Mouse (Mus musculus) mature B cell (primary cell): ENCODE measurements around the gene Ccdc102a.

Experiments
- in situ Hi-C: fragments of 300-500 bp; cut with MboI; formaldehyde crosslinking; loops from 2 replicates; pipeline ENCODE4 v1.14.3; 2019

The Ccdc102a gene

DNA sequence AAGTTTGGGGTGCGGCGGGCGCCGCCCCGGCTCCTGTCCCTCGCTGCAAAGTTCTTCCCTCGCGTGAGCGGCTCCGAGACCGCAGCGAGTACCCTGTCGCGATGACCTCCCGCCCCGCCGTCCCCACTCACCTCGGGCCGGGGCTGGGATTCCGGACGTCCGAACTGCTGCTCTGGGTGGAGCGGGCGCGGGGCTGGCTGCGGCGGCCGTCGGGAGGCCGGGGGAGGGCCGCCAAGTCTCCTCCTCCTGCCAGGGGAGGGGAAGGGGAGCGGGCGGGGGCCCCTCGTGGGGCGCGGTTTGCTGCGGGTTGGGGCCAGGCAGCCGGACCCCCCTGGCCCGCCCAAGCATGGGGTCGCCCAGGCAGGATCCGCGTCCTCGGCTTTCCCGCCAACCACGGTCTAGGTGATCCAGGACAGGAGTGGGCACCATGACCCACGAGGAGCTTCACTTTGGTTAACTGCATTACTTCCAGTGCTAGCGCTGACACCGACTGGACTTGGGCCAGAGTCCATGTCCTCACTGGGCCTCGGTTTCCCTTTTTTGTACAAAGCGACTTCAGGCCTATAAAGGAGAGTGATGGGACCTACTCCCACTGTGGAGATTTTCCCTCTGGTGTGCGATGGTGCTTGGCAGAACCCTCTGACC lies at the start of gene Ccdc102a:
TSS of gene Ccdc102a (minus strand) at position 248 of the 645 bp plus-strand sequence.
- in situ Hi-C loops, result no loop called here

- in situ Hi-C loops, result no loop called here
These were observed 49.7 kb upstream of the Ccdc102a start for GRCm38 (mm10) chr8:94967554-94967953.

DNA sequence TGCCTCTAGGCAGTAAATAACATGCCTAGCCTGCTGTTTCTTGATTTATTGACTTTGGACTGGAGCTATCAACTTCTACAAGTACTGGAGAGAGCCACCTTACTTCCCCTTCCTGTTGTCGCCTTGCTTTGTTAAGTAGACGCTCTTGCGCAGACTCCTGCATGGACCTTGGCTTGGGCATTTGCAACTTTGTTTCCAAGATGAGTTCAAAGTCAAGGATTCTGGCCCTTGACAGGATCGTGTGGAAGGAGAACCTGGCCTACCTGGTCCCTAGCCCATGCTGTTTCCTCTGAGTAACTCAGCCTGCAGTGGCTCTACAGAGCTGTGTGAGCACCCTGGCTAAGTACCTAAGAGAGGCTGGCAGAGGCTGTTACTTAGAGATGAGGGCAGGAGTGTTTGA lies 49.2 kb upstream of the Ccdc102a start:
- in situ Hi-C loops, result no loop called here

DNA sequence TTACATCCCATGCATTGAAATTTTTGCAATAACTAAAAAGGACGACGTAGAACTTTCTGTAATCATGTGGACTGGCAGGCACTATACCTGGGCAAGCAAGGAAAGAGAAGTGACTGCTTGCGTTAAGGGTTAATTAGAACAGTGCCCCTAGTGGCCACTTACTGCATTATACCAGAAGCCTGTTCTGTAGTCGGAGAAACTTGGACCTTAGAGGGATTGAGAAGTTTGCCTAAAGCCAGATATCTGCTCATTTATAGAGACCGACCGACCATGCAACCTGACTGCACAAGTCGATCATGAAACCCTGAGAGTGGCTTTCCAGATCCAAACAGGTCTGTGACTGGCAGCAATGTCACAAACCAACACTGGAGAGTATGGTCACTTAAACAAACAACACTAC lies 48.7 kb upstream of the Ccdc102a start:
- in situ Hi-C loops, result no loop called here

- in situ Hi-C loops, result no loop called here
These were observed 46.9 kb upstream of the Ccdc102a start for GRCm38 (mm10) chr8:94964828-94965227.

DNA sequence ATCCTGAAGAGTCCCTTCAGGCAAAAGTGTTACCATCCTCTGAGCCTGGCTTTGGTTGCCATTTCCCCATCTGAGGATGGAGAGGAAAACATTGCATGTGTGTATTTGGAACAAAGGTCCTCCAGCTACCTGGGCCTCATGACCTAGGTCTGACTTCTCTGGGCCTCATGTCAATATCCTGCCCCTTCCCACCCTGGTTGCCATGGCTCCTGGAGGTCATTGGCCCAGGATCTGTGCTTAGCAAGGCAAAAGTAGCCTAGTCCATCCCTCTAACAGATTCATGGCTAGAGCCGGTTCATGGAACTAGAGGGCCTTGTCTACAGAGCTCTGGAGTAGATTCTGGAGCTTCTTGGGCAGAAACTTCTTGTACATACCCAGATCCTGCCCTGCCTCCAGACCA lies 44.3 kb upstream of the Ccdc102a start:
- in situ Hi-C loops, result no loop called here

GRCm38 (mm10) chr8:94956078-94956574 lies 38.2 kb upstream of the Ccdc102a start:
- in situ Hi-C loops, result no loop called here

- in situ Hi-C loops, result loop anchor here (5.0 kb wide), 1 partner anchor 47 kb away; no protein-coding TSS in a partner anchor
These were observed 37.2 kb upstream of the Ccdc102a start for GRCm38 (mm10) chr8:94954921-94955758.

DNA sequence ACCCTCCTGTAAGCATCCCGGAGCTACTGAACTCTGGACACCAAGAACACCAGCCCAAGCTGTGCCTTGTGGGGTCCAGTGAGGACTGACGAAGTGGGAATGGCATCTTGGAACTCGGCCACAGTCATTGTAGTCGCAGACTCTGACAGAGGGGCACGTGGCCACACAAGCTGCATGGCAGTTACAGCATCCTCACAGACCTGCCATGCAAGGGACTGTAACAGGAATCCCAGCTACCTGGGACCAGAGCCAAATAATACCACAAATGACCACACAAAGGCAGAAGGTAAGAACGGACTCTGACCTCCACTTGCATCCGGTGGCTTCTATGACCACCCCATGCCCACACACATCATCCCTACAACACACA lies 36.5 kb upstream of the Ccdc102a start:
- in situ Hi-C loops, result loop anchor here (5.0 kb wide), 1 partner anchor 48 kb away; no protein-coding TSS in a partner anchor

DNA sequence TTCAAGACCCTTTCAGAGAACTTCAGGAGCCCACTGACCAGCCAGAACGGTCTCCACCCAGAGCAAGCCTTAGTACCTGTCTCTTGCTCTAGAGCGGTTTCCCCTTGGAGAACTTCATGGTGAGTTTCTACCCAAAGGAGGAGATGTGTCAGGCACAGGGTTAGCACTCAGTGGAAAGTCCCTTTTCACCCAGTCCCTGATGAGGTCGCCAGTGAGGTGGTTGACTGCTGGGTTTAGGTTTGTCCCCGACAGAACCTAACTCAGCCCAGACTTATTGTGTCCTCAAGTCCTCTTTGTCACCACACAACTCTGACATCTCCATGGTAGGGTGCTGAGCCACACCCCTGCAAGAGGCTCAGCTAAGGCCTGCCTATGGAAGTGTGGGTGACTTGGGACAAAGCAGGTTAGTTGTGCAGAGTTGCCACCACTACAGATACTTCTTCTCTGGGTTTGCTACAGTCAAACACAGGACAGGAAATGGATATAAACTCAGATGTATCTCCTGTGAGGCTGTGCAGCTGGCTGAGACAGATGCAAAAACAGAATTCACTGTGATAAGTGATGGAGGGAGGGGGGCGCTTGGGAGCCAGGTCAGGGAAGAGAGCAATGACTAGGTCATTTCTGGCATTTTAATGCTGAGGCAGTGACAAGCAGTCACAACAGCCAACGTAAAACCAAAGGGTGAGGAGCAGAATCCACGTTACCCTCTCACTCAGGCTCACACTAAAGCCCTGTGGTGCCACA lies 35.9 kb upstream of the Ccdc102a start:
- in situ Hi-C loops, result loop anchor here (5.0 kb wide), 1 partner anchor 49 kb away; no protein-coding TSS in a partner anchor

DNA sequence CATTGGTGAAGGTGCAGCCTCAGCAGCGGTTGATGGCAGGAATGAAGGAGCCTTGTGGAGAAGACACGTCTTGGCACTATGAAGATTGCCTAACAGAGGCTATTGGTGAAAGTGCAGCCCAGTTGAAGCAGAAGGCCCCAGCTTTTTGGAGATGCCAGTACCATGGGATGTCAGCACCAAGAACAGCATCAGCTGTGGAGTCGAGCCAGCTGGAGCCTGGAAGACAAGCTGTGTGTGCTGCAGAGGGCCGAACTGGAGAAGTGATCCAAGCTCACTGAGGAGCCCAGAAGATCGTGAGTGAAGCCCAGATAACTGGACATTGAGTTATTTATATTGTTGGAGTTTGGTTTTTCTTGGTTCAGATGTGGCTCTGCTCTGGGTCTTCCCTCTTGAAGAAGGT lies 34.2 kb upstream of the Ccdc102a start:
- in situ Hi-C loops, result loop anchor here (5.0 kb wide), 1 partner anchor 50 kb away; no protein-coding TSS in a partner anchor

GRCm38 (mm10) chr8:94950458-94950857 lies 32.6 kb upstream of the Ccdc102a start:
- in situ Hi-C loops, result loop anchor here (5.0 kb wide), 1 partner anchor 52 kb away; no protein-coding TSS in a partner anchor

DNA sequence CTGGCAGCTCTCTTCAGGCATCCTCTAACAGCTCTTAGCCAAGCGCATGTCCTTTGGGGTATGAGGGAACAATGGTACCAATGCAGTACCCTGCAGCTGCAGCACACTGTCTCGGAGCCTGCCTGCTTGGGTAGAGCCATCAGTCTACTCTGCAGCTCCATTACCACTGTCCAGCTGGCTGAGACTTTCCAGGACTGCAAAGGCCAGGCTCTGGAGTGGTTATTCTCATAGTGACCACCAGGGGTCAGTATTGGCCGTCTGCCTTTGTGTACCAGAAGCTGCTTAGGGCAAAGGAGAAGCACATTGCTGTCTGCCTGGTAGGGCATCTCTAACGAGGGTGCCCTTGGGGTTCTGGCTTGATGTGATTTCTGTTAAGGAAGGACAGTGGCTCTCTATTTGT lies 32.1 kb upstream of the Ccdc102a start:
- in situ Hi-C loops, result loop anchor here (5.0 kb wide), 1 partner anchor 52 kb away; no protein-coding TSS in a partner anchor

DNA sequence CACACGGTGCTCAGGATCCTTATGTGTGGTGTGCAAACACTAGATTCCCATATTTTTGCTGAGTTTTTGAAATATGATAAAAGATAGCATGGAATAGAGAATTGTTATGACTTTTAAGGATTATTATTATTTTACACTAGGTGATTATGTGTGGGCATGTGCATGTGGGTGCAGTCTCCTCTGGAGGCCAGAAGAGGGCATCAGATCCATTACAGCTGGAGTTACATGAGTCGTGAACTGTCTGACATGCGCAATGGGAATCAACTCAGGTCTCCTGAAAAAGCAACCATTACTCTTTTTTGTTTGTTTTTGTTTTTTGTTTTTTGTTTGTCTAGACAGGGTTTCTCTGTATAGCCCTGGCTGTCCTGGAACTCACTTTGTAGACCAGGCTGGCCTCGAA lies 31.1 kb upstream of the Ccdc102a start:
- in situ Hi-C loops, result loop anchor here (25.0 kb wide), 1 partner anchor 263 kb away; the partner anchor contains the start of gene Kifc3

DNA sequence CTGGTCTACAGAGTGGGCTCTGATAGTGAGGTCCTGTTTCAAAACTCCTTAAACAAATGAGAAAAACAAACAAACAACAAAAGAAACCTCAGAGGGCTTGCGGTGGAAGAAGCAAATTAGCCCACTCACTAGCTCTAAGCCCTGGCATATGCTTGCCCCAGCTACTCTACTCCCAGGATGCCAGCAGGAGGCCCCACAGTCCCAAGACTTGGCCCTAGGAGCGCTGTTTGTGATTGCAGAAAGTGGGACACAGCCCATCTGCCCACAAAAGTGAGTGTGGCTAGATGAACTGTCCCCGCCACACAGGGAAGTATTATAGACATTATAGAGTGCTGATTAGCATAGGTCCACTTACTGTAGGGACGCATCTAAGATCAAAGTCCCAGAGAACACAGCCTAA lies 30.5 kb upstream of the Ccdc102a start:
- in situ Hi-C loops, result loop anchor here (25.0 kb wide), 1 partner anchor 264 kb away; the partner anchor contains the start of gene Kifc3

DNA sequence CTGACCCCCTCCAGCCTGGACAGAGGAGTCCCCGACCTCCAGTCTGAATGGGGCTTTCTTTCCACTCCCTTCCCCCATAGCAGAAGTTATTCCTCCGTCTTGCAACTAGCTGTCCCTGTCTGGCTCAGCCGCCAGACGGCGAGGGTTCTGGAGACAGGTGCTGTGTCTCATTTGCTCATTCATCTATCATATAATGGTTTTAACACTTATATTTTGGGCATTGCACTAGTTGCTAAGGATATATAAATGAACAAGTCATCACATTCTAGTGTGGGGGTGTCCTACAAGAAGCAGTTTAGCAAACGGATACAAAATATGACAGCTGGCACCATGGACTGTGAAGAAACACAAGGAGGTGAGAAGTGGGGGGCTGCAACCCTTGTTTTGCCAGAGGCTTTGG lies 27.3 kb upstream of the Ccdc102a start:
- in situ Hi-C loops, result loop anchor here (25.0 kb wide), 1 partner anchor 267 kb away; the partner anchor contains the start of gene Kifc3

- in situ Hi-C loops, result loop anchor here (25.0 kb wide), 1 partner anchor 270 kb away; the partner anchor contains the start of gene Kifc3
These were observed 24.7 kb upstream of the Ccdc102a start for GRCm38 (mm10) chr8:94942566-94942965.

DNA sequence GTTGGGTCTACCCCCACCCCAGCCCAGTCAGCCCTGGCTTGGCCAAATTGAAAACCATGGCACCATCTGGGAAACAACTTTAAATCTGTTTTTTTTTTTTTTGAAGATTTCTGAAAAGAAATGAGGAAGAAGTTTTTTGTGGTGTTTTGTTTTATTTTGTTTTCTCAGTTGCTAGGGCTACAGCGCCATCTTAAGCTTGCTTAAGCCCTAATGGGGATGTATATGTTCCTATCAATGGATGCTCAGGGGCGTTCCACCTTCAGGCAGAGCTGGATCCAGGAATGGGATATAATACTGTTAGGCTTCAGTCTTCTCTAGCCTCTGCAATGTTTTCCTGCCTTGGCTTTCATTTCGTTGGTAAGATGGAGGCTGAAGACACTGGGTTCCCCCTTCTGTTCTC lies 17.3 kb upstream of the Ccdc102a start:
- in situ Hi-C loops, result loop anchor here (25.0 kb wide), 1 partner anchor 277 kb away; the partner anchor contains the start of gene Kifc3

GRCm38 (mm10) chr8:94933918-94934317 lies 16.0 kb upstream of the Ccdc102a start:
- in situ Hi-C loops, result loop anchor here (25.0 kb wide), 1 partner anchor 278 kb away; the partner anchor contains the start of gene Kifc3

- in situ Hi-C loops, result loop anchor here (25.0 kb wide), 1 partner anchor 284 kb away; the partner anchor contains the start of gene Kifc3
These were observed 10.3 kb upstream of the Ccdc102a start for GRCm38 (mm10) chr8:94928227-94928626.

DNA sequence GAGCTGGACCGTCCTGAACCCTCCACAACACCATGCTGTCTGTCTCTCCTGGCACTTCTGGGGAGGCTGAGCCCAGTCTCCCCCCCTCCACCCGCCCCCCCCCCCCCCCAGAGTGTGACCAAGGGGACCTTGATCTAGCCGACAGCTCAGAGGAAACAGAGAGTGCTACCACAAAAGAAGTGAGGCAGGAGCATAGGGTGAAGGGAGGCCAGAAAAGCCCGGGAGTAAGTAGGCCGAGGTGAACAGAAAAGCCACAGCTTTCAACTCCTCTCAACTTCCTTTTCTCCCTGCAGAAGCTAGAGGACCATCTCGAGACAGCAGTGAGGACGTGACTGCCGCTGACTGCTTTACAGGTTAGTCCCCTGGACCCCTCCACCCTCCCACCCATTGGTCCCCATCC lies 5.5 kb upstream of the Ccdc102a start, which contains the start of gene Adgrg5:
TSS of gene Adgrg5 (plus strand) at position 290 of the 400 bp plus-strand sequence.
- in situ Hi-C loops, result no loop called here
